15 mouse cellular contexts compared by ENCODE assay signal in the genomic region with DNA sequence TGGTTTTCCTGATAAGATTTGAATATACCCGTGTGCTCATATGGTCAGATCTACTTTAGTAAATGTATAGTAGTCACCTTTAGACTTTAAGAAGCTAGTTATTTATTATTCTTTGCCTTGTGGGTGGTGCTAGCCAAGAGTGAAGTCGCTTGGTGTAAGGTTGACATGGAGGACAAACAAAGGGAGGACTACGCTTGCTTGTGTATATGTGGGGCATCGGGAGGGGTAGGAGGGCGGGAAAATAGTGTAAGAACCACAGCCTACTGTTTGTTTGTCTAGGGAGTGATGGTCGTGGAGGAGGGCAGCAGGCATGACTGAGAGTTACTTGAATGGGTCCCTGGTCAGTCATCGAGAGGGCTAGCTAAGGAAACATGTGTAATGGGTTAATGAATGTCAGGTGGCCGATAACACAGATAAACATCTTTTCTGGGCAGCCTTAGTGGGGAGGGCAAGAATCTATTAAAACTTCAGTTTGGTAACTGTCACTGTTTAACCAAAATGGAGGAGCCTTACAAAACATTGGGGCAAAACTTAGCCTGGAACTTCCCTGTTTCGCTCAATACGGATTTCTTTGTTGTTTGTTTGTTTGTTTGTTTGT. TPM values are rescaled to one million over a fixed set of nuclear protein-coding genes. Genes with fewer than 3 reads are reported as not detected.
DNase-seq lines count a peak whose midpoint lies in the region; ATAC-seq and TF ChIP-seq lines count a peak whose summit lies in the region.
"Had no signal": no experiment of that assay in that cellular context is flagged by ENCODE, and none has a peak within 500 bp of the region (broad histone marks: within the 10 kb centered on the region; RNA-seq: fewer than 3 reads in every experiment).

No protein-coding gene starts in this region.

- H3K9me3 ChIP-seq in ES-E14 (ENCODE audit: control insufficient read depth, insufficient read depth, low read depth, low read length): no peaks in the 10 kb centered on the region
- no peaks in the 10 kb centered on the region for H3K9me3 ChIP-seq in intestine, embryonic 16.5 days (ENCODE audit: control insufficient read depth, low read length)
- no peaks in the 10 kb centered on the region for H3K9me3 ChIP-seq in hindbrain, embryonic 11.5 days (ENCODE audit: control insufficient read depth, low read length)
- no peaks in the 10 kb centered on the region for H3K9me3 ChIP-seq in forebrain, embryonic 14.5 days (replicated peaks; ENCODE audit: control insufficient read depth, low read length)
- H3K9me3 ChIP-seq: hindbrain, embryonic 10.5 days; limb, embryonic 15.5 days had no signal

- peak overlapping the region; percentile 59 for H3K27ac ChIP-seq in ES-E14 (ENCODE audit: insufficient read depth, low read depth, low read length, poor library complexity, severe bottlenecking)
- peak overlapping the region; percentile 33; the same call in 1 of the 2 replicates for H3K27ac ChIP-seq in intestine, embryonic 16.5 days (ENCODE audit: low read length)
- H3K27ac ChIP-seq in hindbrain, embryonic 11.5 days (ENCODE audit: low read depth, low read length): no peak overlapping the region
- H3K27ac ChIP-seq in forebrain, embryonic 14.5 days (ENCODE audit: low read depth, low read length): no peak overlapping the region
- H3K27ac ChIP-seq: hindbrain, embryonic 10.5 days; limb, embryonic 15.5 days had no signal

- no peaks in the 10 kb centered on the region for H3K36me3 ChIP-seq in ES-E14 (ENCODE audit: control insufficient read depth, insufficient read depth, low read length, poor library complexity, severe bottlenecking)
- H3K36me3 ChIP-seq in intestine, embryonic 16.5 days (ENCODE audit: control insufficient read depth, insufficient read depth, low read length): no peaks in the 10 kb centered on the region
- no peaks in the 10 kb centered on the region for H3K36me3 ChIP-seq in hindbrain, embryonic 11.5 days (ENCODE audit: control insufficient read depth, insufficient read depth, low read length)
- no peaks in the 10 kb centered on the region for H3K36me3 ChIP-seq in forebrain, embryonic 14.5 days (ENCODE audit: control insufficient read depth, insufficient read depth, low read length)
- H3K36me3 ChIP-seq: hindbrain, embryonic 10.5 days; limb, embryonic 15.5 days had no signal

- no peak overlapping the region for H3K4me2 ChIP-seq in intestine, embryonic 16.5 days (ENCODE audit: low read depth, low read length)
- H3K4me2 ChIP-seq in hindbrain, embryonic 11.5 days (replicated peaks; ENCODE audit: low read depth, low read length): no peak overlapping the region
- H3K4me2 ChIP-seq in forebrain, embryonic 14.5 days (ENCODE audit: low read length): no peak overlapping the region
- H3K4me2 ChIP-seq: limb, embryonic 15.5 days had no signal

- H3K9ac ChIP-seq in ES-E14 (ENCODE audit: insufficient read depth, low read depth, low read length, poor library complexity, severe bottlenecking): peak overlapping the region; percentile 69; the same call in 1 of the 2 replicates
- H3K9ac ChIP-seq in intestine, embryonic 16.5 days (ENCODE audit: low read depth, low read length): no peak overlapping the region
- no peak overlapping the region for H3K9ac ChIP-seq in hindbrain, embryonic 11.5 days (ENCODE audit: low read depth, low read length)
- H3K9ac ChIP-seq in forebrain, embryonic 14.5 days (ENCODE audit: low read length): no peak overlapping the region
- H3K9ac ChIP-seq: limb, embryonic 15.5 days had no signal

- WGBS in intestine, embryonic 16.5 days: 43% methylated on average over 10 of the region's 10 CpGs
- WGBS in hindbrain, embryonic 11.5 days: 70% methylated on average over 10 of the region's 10 CpGs
- WGBS in forebrain, embryonic 14.5 days: 86% methylated on average over 10 of the region's 10 CpGs

- H3K27me3 ChIP-seq in intestine, embryonic 16.5 days (replicated peaks; ENCODE audit: control insufficient read depth, insufficient read depth, low read length): 0 out of 2 replicates have a peak, but pooled peaks cover 3% of the 10 kb centered on the region
- 0 out of 2 replicates have a peak, but pooled peaks cover 4% of the 10 kb centered on the region for H3K27me3 ChIP-seq in hindbrain, embryonic 11.5 days (ENCODE audit: control insufficient read depth, insufficient read depth, low read length)
- no peaks in the 10 kb centered on the region; the same call in 1 of the 2 replicates for H3K27me3 ChIP-seq in forebrain, embryonic 14.5 days (replicated peaks; ENCODE audit: control insufficient read depth, insufficient read depth, low read length)

- H3K4me1 ChIP-seq in ES-E14 (ENCODE audit: control insufficient read depth in 2 of 2, insufficient read depth in 2 of 2, low read length in 2 of 2, poor library complexity in 1 of 2): peaks cover 11 to 17% of the 10 kb centered on the region in 2 experiments
- H3K4me1 ChIP-seq in intestine, embryonic 16.5 days (ENCODE audit: control insufficient read depth, insufficient read depth, low read length): peaks cover 7% of the 10 kb centered on the region; the same call in 1 of the 2 replicates
- H3K4me1 ChIP-seq in hindbrain, embryonic 11.5 days (replicated peaks; ENCODE audit: control insufficient read depth, insufficient read depth, low read length): 0 out of 2 replicates have a peak, but pooled peaks cover 2% of the 10 kb centered on the region
- no peaks in the 10 kb centered on the region; the same call in 1 of the 2 replicates for H3K4me1 ChIP-seq in forebrain, embryonic 14.5 days (ENCODE audit: control insufficient read depth, insufficient read depth, low read length)

- in situ Hi-C loops in ES-E14 (cut with MboI; ENCODE audit: low sequenced_read_pairs in 2 of 2, unreplicated experiment in 2 of 2): no loop called here

- peak; percentile 57 for ATAC-seq in intestine, embryonic 16.5 days
- ATAC-seq in megakaryocyte, adult 5-6 weeks (ENCODE audit: poor library complexity, severe bottlenecking): peak; percentile 25; the same call in 1 of the 2 replicates
- ATAC-seq in hindbrain, embryonic 11.5 days (ENCODE audit: low FRiP score): no peak
- ATAC-seq in forebrain, embryonic 14.5 days: no peak
- ATAC-seq: inflammation-experienced regulatory T-cells, adult 6 months had no signal

- DNase-seq in embryo, embryonic 10 days (ENCODE audit: low spot score): peak; percentile 12
- DNase-seq in embryo, embryonic 10.5 days (ENCODE audit: low spot score): no peak
- DNase-seq in ES-E14 (ENCODE audit: low read depth, low spot score): no peak
- DNase-seq in hindbrain, embryonic 11.5 days (ENCODE audit: low spot score): no peak
- DNase-seq in forebrain, embryonic 14.5 days (ENCODE audit: low spot score): no peak
- no peak for DNase-seq in urinary bladder, postnatal 10 days (ENCODE audit: low spot score)
- DNase-seq: cerebellum, adult 8-10 months; gastrocnemius, postnatal 36 days; kidney, postnatal 36 days; thymus, adult 2 months had no signal

- peak overlapping the region; percentile 60 to 68 for H3K4me3 ChIP-seq in ES-E14 (ENCODE audit: insufficient read depth in 1 of 2, low read depth in 1 of 2, low read length in 2 of 2, poor library complexity in 1 of 2, severe bottlenecking in 1 of 2)
- H3K4me3 ChIP-seq in intestine, embryonic 16.5 days (ENCODE audit: low read length): no peak overlapping the region
- no peak overlapping the region for H3K4me3 ChIP-seq in hindbrain, embryonic 11.5 days (ENCODE audit: low read depth, low read length)
- H3K4me3 ChIP-seq in forebrain, embryonic 14.5 days (ENCODE audit: low read depth, low read length): no peak overlapping the region
- H3K4me3 ChIP-seq: hindbrain, embryonic 10.5 days; limb, embryonic 15.5 days had no signal

TF ChIP-seq in ES-E14, 5 proteins besides CTCF, POLR2A, EP300 and RAD21:
- TF ChIP-seq ZNF384 (IDR thresholded peaks at IDR 0.05; ENCODE audit: low read depth, low read length) (no peak), HCFC1 (IDR thresholded peaks at IDR 0.05; ENCODE audit: borderline replicate concordance, insufficient read depth, low read length) (no peak), CHD2 (IDR thresholded peaks at IDR 0.05; ENCODE audit: low read depth, low read length) (no peak), MAFK (IDR thresholded peaks at IDR 0.05; ENCODE audit: insufficient read depth, low read depth, low read length) (no peak), ZC3H11A (IDR thresholded peaks at IDR 0.05; ENCODE audit: borderline replicate concordance, low read depth, low read length) (no peak)
TF ChIP-seq in ES-E14: peak in this region for 0.

RNA-seq across cellular contexts. Expression of a gene that starts 37.3 kb away (rescaled TPM):
- total RNA-seq in ES-E14 (2012; rRNA removed): 9.9 and 10.2 TPM in 2 replicates
- 19.0 and 20.8 TPM in 2 replicates for polyA plus RNA-seq in intestine, embryonic 16.5 days (2015; fragmentation: Nextera tagmentation; extraction: Ambion mirVana)
- 8.6 and 11.2 TPM in 2 replicates for total RNA-seq in megakaryocyte, adult 5-6 weeks (2015)
- total RNA-seq in megakaryocyte, adult 5-6 weeks (2017): 13.3 and 19.6 TPM in 2 replicates
- 33.2 and 37.0 TPM in 2 replicates for polyA plus RNA-seq in hindbrain, embryonic 11.5 days (2014; fragmentation: Nextera tagmentation; extraction: Ambion mirVana)
- 16.8 and 20.1 TPM in 2 replicates for polyA plus RNA-seq in forebrain, embryonic 14.5 days (2014; fragmentation: Nextera tagmentation; extraction: Ambion mirVana)

Comparison
In these comparisons a context has a peak if more than half of its experiments do, and no peak if none do; other contexts are left out.
1. H3K27ac ChIP-seq: peak in ES-E14 (single experiment) and intestine, embryonic 16.5 days (single experiment); none in hindbrain, embryonic 11.5 days (single experiment) and forebrain, embryonic 14.5 days (single experiment).
2. H3K4me3 ChIP-seq: peak in ES-E14 (2 of 2); none in intestine, embryonic 16.5 days (single experiment), hindbrain, embryonic 11.5 days (single experiment) and forebrain, embryonic 14.5 days (single experiment).
3. ATAC-seq: peak in intestine, embryonic 16.5 days (single experiment) and megakaryocyte, adult 5-6 weeks (single experiment); none in hindbrain, embryonic 11.5 days (single experiment) and forebrain, embryonic 14.5 days (single experiment).